Mouse (Mus musculus): ENCODE data around the gene Nek6.

DNA sequence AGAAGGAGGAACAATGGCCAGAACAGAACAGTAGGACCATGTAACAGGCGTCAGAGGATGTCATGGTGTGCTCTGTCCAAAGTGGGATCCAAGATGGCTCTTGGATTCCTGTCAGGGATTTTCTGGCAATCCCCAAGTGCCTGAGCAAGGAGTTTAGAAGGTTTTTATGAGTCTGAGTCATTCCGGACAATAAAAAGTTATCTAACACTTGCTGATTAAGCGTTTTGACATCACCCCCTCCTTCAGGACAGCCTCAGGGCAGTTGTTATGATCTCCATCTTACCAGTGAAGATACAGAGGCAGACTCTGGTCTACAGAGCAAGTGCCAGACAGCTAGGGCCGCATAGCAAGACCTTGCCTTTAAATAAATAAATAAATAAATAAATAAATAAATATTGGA lies 42.6 kb upstream of the Nek6 start:
- no peak for TF ChIP-seq EP300 (IDR thresholded peaks at IDR 0.05; ENCODE audit: low read depth)
- TF ChIP-seq CTCF (IDR thresholded peaks at IDR 0.05; ENCODE audit: low read depth), result no peak

Data from liver, embryonic 14.5 days (tissue).